Mouse (Mus musculus): ENCODE results near the gene Cdk4. TPM values are rescaled to one million over a fixed set of nuclear protein-coding genes. Genes with fewer than 3 reads are reported as not detected.
A peak's percentile ranks its signal among the peaks of the same experiment; 100 is the strongest.

The Cdk4 gene
- polyA plus RNA-seq, 1 experiment from 2014 or later = 657 TPM

- Histone ChIP-seq H3K27me3 (ENCODE audit: control insufficient read depth, insufficient read depth, low read length) (peaks cover 4% of the 10 kb centered on the region; the same call in 1 of the 2 replicates), H3K4me3 (ENCODE audit: low read depth, low read length) (peak overlapping the region; percentile 81), H3K4me1 (ENCODE audit: control insufficient read depth, insufficient read depth, low read length) (peaks cover 12% of the 10 kb centered on the region; the same call in 1 of the 2 replicates), H3K4me2 (ENCODE audit: low read depth, low read length) (peak overlapping the region; percentile 97), H3K9ac (replicated peaks; ENCODE audit: low read depth, low read length) (peak overlapping the region; percentile 57), H3K27ac (ENCODE audit: low read depth, low read length) (no peak overlapping the region), H3K36me3 (ENCODE audit: control insufficient read depth, insufficient read depth, low read length) (no peaks in the 10 kb centered on the region), H3K9me3 (ENCODE audit: control insufficient read depth, low read length) (no peaks in the 10 kb centered on the region)
- peak; percentile 38; the same call in 1 of the 2 replicates for ATAC-seq (ENCODE audit: low read depth)
- 2% methylated on average over 20 of the region's 20 CpGs for WGBS
Observed at GRCm38 (mm10) chr10:127040569-127041214, 22.6 kb upstream of the Cdk4 start.

DNA sequence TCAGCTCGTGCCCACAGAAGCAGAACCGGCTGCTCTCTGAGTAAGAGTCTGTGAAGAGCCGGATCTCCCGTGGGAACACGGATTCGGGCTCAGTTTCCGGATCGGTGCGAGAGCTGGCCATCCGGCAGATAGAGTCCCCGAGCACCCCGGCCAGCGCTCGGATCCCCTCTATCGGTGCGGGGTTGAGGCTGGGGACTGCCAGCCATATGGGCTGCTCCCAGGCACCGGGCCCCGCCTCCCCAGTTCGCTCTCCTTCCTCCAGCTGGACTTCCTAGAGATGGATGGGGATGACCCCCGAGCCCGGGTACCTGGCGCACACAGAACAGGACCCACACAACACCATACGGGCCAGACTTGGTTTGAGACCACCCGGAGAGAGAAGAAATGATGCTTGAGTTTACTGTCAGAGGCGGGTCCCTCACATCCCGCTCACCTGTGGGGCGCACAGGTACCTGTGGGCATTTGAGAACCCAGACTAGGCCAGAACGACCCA, 22.0 kb upstream of the Cdk4 start, which contains the start of the genes Mettl1 and Eef1akmt3:
Mettl1 (plus strand) TSS at position 141 of the 493 bp plus-strand sequence.
Eef1akmt3 (minus strand) TSS at position 240 of the 493 bp plus-strand sequence.
- Histone ChIP-seq H3K4me2 (ENCODE audit: low read depth, low read length) (peak within 1 kb of the TSS; percentile 97), H3K9ac (replicated peaks; ENCODE audit: low read depth, low read length) (peak within 1 kb of the TSS; percentile 57), H3K4me1 (ENCODE audit: control insufficient read depth, insufficient read depth, low read length) (peaks cover 12% of the 10 kb centered on the region; the same call in 1 of the 2 replicates), H3K27ac (ENCODE audit: low read depth, low read length) (no peak within 1 kb of the TSS), H3K27me3 (ENCODE audit: control insufficient read depth, insufficient read depth, low read length) (peaks cover 4% of the 10 kb centered on the region; the same call in 1 of the 2 replicates), H3K36me3 (ENCODE audit: control insufficient read depth, insufficient read depth, low read length) (no peaks in the 10 kb centered on the region), H3K4me3 (ENCODE audit: low read depth, low read length) (peak within 1 kb of the TSS; percentile 81), H3K9me3 (ENCODE audit: control insufficient read depth, low read length) (no peaks in the 10 kb centered on the region)
- ATAC-seq (ENCODE audit: low read depth) = peak; percentile 77
- under 1% methylated on average over 28 of the region's 28 CpGs for whole genome bisulfite sequencing

- Histone ChIP-seq H3K9me3 (ENCODE audit: control insufficient read depth, low read length) (no peaks in the 10 kb centered on the region), H3K9ac (replicated peaks; ENCODE audit: low read depth, low read length) (peak overlapping the region; percentile 57), H3K27ac (ENCODE audit: low read depth, low read length) (no peak overlapping the region), H3K27me3 (ENCODE audit: control insufficient read depth, insufficient read depth, low read length) (peaks cover 4% of the 10 kb centered on the region; the same call in 1 of the 2 replicates), H3K4me1 (ENCODE audit: control insufficient read depth, insufficient read depth, low read length) (peaks cover 12% of the 10 kb centered on the region; the same call in 1 of the 2 replicates), H3K36me3 (ENCODE audit: control insufficient read depth, insufficient read depth, low read length) (no peaks in the 10 kb centered on the region), H3K4me3 (ENCODE audit: low read depth, low read length) (peak overlapping the region; percentile 81), H3K4me2 (ENCODE audit: low read depth, low read length) (peak overlapping the region; percentile 97)
- under 1% methylated on average over 44 of the region's 44 CpGs for WGBS
- ATAC-seq (ENCODE audit: low read depth) = peak; percentile 85
Observed at GRCm38 (mm10) chr10:127041774-127042338, 21.5 kb upstream of the Cdk4 start.

DNA sequence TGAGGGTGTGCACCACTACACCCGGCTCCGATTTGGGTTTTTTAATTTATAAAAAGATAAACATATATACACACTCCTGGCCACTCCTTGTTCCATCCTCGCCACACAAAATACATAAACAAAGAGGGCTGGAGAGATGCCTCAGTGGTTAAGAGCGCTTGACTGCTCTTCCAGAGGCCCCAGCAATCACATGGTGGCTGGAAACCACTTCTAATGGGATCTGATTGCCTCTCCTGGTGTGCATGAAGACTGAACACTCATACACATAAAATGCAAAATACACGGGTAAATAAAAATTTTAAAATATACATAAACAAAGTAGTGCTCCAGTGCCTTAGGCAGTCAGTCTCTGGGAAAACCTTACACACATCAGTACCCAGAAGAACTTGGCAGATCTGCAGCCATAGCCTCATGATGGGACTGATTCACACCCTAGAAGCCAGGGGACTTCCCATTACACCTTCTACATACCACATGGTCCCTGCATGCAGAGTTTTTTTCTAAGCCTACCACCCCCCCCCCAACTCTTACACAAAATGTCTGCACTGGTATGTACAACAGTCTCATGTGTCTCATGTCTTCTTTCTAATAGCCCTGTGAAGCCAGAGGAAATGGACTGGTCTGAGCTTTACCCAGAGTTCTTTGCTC, 20.7 kb upstream of the Cdk4 start:
- Histone ChIP-seq H3K4me3 (ENCODE audit: low read depth, low read length) (peak overlapping the region; percentile 81), H3K27me3 (ENCODE audit: control insufficient read depth, insufficient read depth, low read length) (peaks cover 6% of the 10 kb centered on the region; the same call in 1 of the 2 replicates), H3K27ac (ENCODE audit: low read depth, low read length) (no peak overlapping the region), H3K9me3 (ENCODE audit: control insufficient read depth, low read length) (no peaks in the 10 kb centered on the region), H3K4me2 (ENCODE audit: low read depth, low read length) (peak overlapping the region; percentile 97), H3K9ac (replicated peaks; ENCODE audit: low read depth, low read length) (peak overlapping the region; percentile 57; the same call in 1 of the 2 replicates), H3K4me1 (ENCODE audit: control insufficient read depth, insufficient read depth, low read length) (peaks cover 12% of the 10 kb centered on the region; the same call in 1 of the 2 replicates), H3K36me3 (ENCODE audit: control insufficient read depth, insufficient read depth, low read length) (no peaks in the 10 kb centered on the region)
- 0 out of 2 replicates have a peak, but pooled peaks have one; percentile 3 for ATAC-seq (ENCODE audit: low read depth)
- WGBS = 14% methylated on average over 5 of the region's 5 CpGs

DNA sequence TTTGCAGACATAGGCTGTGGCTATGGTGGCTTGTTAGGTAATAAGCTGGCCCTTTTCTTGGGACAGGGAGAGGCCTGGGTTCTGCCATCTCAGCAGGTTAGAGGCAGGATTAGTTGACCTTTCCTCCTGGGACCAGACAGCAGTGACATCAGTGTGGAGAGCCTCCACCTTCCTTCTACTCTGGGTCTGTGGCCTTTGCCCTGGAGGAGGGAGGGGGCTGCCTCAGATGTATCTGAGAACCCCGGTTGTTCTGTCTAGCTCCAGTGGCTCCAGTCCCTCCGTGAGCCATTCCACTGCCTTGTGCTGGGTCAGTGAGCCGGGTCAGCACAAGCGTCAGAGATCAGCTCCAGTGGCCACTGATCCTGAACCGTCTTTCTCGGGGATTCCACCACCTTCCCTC, 20.1 kb upstream of the Cdk4 start:
- H3K36me3 ChIP-seq (ENCODE audit: control insufficient read depth, insufficient read depth, low read length) = no peaks in the 10 kb centered on the region
- H3K9ac ChIP-seq (replicated peaks; ENCODE audit: low read depth, low read length) = no peak overlapping the region
- 92% methylated on average over 6 of the region's 6 CpGs for WGBS
- peaks cover 12% of the 10 kb centered on the region; the same call in 1 of the 2 replicates for H3K4me1 ChIP-seq (ENCODE audit: control insufficient read depth, insufficient read depth, low read length)
- no peak for ATAC-seq (ENCODE audit: low read depth)
- no peak overlapping the region for H3K4me2 ChIP-seq (ENCODE audit: low read depth, low read length)
- H3K27ac ChIP-seq (ENCODE audit: low read depth, low read length) = no peak overlapping the region
- H3K9me3 ChIP-seq (ENCODE audit: control insufficient read depth, low read length) = no peaks in the 10 kb centered on the region
- H3K27me3 ChIP-seq (ENCODE audit: control insufficient read depth, insufficient read depth, low read length) = peaks cover 10% of the 10 kb centered on the region; the same call in 1 of the 2 replicates
- H3K4me3 ChIP-seq (ENCODE audit: low read depth, low read length) = no peak overlapping the region; the same call in 1 of the 2 replicates

DNA sequence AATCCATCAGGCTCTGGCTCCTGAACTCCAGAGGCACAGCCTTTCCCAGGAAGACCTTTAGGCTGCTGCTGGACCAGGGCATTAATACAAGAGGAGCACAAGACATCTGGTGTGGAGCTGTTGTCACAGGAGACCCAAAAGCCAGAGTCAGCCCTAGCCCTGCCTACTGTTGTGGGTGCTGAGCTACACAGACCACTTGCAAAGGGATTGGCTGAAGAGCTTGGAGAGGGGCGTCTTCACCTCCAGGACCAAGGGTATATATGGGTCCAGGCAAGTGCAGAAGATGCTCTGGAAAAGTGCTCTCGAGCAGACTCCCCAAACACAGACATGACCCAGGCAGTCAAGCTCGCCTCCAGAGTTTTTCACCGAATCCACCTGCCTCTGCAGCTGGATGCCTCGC, 15.4 kb upstream of the Cdk4 start, which contains the start of gene Cyp27b1:
Cyp27b1 (plus strand) TSS at position 297 of the 400 bp plus-strand sequence.
- H3K4me2 ChIP-seq (ENCODE audit: low read depth, low read length) = no peak within 1 kb of the TSS
- H3K27me3 ChIP-seq (ENCODE audit: control insufficient read depth, insufficient read depth, low read length) = peaks cover 30% of the 10 kb centered on the region
- H3K9me3 ChIP-seq (ENCODE audit: control insufficient read depth, low read length) = no peaks in the 10 kb centered on the region
- no peak within 1 kb of the TSS for H3K27ac ChIP-seq (ENCODE audit: low read depth, low read length)
- no peak within 1 kb of the TSS for H3K4me3 ChIP-seq (ENCODE audit: low read depth, low read length)
- H3K36me3 ChIP-seq (ENCODE audit: control insufficient read depth, insufficient read depth, low read length) = no peaks in the 10 kb centered on the region
- no peak within 1 kb of the TSS for H3K9ac ChIP-seq (replicated peaks; ENCODE audit: low read depth, low read length)
- no peaks in the 10 kb centered on the region for H3K4me1 ChIP-seq (ENCODE audit: control insufficient read depth, insufficient read depth, low read length)
- WGBS = 35% methylated on average over 5 of the region's 5 CpGs
- no peak for ATAC-seq (ENCODE audit: low read depth)

- H3K27ac ChIP-seq (ENCODE audit: low read depth, low read length) = no peak overlapping the region
- no peak for ATAC-seq (ENCODE audit: low read depth)
- peaks cover 30% of the 10 kb centered on the region for H3K27me3 ChIP-seq (ENCODE audit: control insufficient read depth, insufficient read depth, low read length)
- H3K4me3 ChIP-seq (ENCODE audit: low read depth, low read length) = no peak overlapping the region
- H3K9me3 ChIP-seq (ENCODE audit: control insufficient read depth, low read length) = no peaks in the 10 kb centered on the region
- WGBS = 4% methylated on average over 35 of the region's 35 CpGs
- H3K4me2 ChIP-seq (ENCODE audit: low read depth, low read length) = no peak overlapping the region
- H3K9ac ChIP-seq (replicated peaks; ENCODE audit: low read depth, low read length) = no peak overlapping the region
- H3K36me3 ChIP-seq (ENCODE audit: control insufficient read depth, insufficient read depth, low read length) = no peaks in the 10 kb centered on the region
- H3K4me1 ChIP-seq (ENCODE audit: control insufficient read depth, insufficient read depth, low read length) = no peaks in the 10 kb centered on the region
Observed at GRCm38 (mm10) chr10:127048608-127049394, 14.5 kb upstream of the Cdk4 start.

DNA sequence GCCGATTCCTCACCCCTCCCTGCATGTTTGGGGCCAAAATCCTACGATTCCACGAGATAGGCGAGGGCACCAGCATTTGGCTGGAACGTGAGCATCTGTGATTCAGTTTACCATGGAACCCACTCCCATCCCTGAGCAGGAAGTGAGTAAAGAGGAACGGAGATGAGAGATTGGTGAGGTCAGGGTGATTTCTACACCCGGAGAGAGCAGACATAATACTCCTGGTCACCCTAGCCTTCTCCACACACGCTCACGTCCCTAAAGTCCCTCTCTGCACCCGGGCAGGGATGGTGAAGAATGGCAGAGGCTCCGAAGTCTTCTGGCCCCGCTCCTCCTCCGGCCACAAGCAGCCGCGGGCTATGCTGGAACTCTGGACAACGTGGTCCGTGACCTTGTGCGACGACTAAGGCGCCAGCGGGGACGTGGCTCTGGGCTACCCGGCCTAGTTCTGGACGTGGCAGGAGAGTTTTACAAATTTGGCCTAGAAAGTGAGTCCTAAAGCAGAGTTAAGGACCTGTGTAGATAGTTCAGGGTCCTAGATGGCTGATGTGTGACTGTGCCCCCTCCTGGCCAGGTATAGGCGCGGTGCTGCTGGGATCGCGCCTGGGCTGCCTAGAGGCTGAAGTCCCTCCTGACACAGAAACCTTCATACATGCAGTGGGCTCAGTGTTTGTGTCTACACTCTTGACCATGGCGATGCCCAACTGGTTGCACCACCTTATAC, 13.8 kb upstream of the Cdk4 start:
- no peak overlapping the region for H3K4me3 ChIP-seq (ENCODE audit: low read depth, low read length)

More for the DNA sequence above, 13.8 kb upstream of the Cdk4 start:
- WGBS = 1% methylated on average over 29 of the region's 29 CpGs
- H3K27me3 ChIP-seq (ENCODE audit: control insufficient read depth, insufficient read depth, low read length) = peaks cover 30% of the 10 kb centered on the region
- H3K9ac ChIP-seq (replicated peaks; ENCODE audit: low read depth, low read length) = no peak overlapping the region
- H3K27ac ChIP-seq (ENCODE audit: low read depth, low read length) = no peak overlapping the region
- no peak overlapping the region for H3K4me2 ChIP-seq (ENCODE audit: low read depth, low read length)
- no peaks in the 10 kb centered on the region for H3K4me1 ChIP-seq (ENCODE audit: control insufficient read depth, insufficient read depth, low read length)
- ATAC-seq (ENCODE audit: low read depth) = 0 out of 2 replicates have a peak, but pooled peaks have one; percentile 32
- no peaks in the 10 kb centered on the region for H3K9me3 ChIP-seq (ENCODE audit: control insufficient read depth, low read length)
- H3K36me3 ChIP-seq (ENCODE audit: control insufficient read depth, insufficient read depth, low read length) = 0 out of 2 replicates have a peak, but pooled peaks cover 5% of the 10 kb centered on the region

Measured in neural tube, embryonic 14.5 days (tissue).